Mouse (Mus musculus): ENCODE data around the gene Scaf4. TPM values are rescaled to one million over a fixed set of nuclear protein-coding genes. Genes with fewer than 3 reads are reported as not detected.
"Not testable (repeated sequence)": the region's sequence is repeated elsewhere in the genome, so short reads cannot be mapped to it uniquely, and the experiment has no call there.

Scaf4 gene
- polyA plus RNA-seq, 1 experiment from 2014 or later = 12.1 TPM

DNA sequence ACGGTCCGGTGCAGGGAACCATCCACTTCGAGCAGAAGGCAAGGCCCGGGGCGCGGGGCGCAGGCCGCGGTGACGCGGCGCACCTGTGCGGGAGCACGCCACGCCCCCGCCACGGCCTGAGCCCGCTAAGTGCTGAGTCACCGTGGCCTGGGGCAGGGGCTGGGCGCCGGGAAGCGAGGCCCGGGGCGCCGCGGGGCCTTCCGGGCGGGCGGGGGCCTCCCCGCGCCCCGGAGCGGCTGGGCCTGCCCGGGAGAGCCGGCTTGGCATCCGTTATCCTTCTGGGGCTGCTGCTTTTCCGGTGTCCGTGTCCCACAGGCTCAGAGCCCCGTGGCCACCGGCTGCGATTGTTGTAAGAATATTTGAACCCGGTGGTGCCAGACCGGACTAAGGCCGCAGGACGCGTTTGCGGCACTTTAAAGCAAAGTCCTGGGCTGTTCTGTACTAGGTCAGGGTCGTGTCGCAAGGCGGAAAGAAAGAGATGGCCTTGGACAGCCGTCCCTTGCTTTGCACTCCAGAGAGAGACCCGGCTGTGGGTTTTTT lies 63.3 kb downstream of the Scaf4 start:
- under 1% methylated on average over 30 of the region's 52 CpGs for WGBS
- peaks cover 5% of the 10 kb centered on the region for H3K4me1 ChIP-seq (ENCODE audit: insufficient read depth, low read depth, low read length)
- H3K27me3 ChIP-seq (replicated peaks; ENCODE audit: insufficient read depth, low read length) = no peaks in the 10 kb centered on the region
- no peaks in the 10 kb centered on the region for H3K9me3 ChIP-seq (ENCODE audit: low read length)
- H3K4me2 ChIP-seq (replicated peaks; ENCODE audit: low read depth, low read length) = peak overlapping the region; percentile 79
- DNase-seq (ENCODE audit: low spot score) (peak; percentile 78), ATAC-seq (peak; percentile 80)
- H3K4me3 ChIP-seq (ENCODE audit: low read depth, low read length) = peak overlapping the region; percentile 96
- H3K36me3 ChIP-seq (ENCODE audit: insufficient read depth, low read length) = peaks cover 7% of the 10 kb centered on the region; the same call in 1 of the 2 replicates
- H3K27ac ChIP-seq (ENCODE audit: low read length) = peak overlapping the region; percentile 95
- TF ChIP-seq EP300 (IDR thresholded peaks at IDR 0.05) = no peak
- TF ChIP-seq CTCF (IDR thresholded peaks at IDR 0.05) = no peak
- peak overlapping the region; percentile 96 for H3K9ac ChIP-seq (replicated peaks; ENCODE audit: low read depth)

DNA sequence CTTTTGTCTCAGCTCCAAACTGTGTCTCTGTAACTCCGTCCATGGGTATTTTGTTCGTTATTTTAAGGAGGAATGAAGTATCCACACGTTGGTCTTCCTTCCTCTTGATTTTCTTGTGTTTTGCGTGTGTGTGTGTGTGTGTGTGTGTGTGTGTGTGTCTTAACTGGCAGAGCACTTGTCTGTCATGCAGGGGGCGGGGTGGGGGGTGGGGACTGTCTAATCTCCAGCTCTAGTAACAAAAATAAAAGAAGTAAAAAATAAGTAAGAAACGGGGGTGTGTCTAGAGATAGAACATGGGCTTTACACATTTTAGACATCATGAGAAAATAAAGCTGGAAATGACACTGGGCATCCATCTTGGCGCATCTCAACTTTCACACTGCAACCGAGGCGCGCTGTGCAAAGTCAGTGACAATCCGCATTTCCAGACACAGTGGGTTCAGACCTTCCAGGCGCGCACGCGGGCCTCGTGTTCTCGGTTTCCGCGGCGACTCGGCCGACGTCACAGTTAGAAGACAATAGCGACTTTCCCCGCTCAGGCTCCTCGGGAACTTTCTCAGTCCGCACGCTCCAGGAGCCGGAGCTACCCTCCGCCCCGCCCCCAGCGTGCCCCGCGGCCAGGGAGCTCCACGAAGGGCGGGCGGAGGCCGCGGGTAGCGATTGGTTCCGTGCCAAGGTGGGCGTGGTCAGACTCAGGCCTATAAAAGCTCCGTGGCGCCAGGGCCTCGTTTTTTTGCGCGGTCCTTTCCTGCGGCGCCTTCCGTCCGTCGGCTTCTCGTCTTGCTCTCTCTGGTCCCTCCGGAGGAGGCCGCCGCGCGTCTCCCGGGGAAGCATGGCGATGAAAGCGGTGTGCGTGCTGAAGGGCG lies 64.0 kb downstream of the Scaf4 start, which contains the start of gene Sod1:
Sod1 (plus strand) TSS at position 729 of the 866 bp plus-strand sequence.
- H3K9ac ChIP-seq (replicated peaks; ENCODE audit: low read depth) = peak within 1 kb of the TSS; percentile 96
- no peaks in the 10 kb centered on the region for H3K27me3 ChIP-seq (replicated peaks; ENCODE audit: insufficient read depth, low read length)
- peak within 1 kb of the TSS; percentile 96 for H3K4me3 ChIP-seq (ENCODE audit: low read depth, low read length)
- peak within 1 kb of the TSS; percentile 95 for H3K27ac ChIP-seq (ENCODE audit: low read length)
- H3K36me3 ChIP-seq (ENCODE audit: insufficient read depth, low read length) = peaks cover 1% of the 10 kb centered on the region; the same call in 1 of the 2 replicates
- WGBS = 1% methylated on average over 60 of the region's 63 CpGs
- DNase-seq (ENCODE audit: low spot score) = peak; percentile 96
- peak; percentile 93 for ATAC-seq
- no peak for TF ChIP-seq CTCF (IDR thresholded peaks at IDR 0.05)
- peak; percentile 39 for TF ChIP-seq EP300 (IDR thresholded peaks at IDR 0.05)
- H3K9me3 ChIP-seq (ENCODE audit: low read length) = no peaks in the 10 kb centered on the region
- H3K4me2 ChIP-seq (replicated peaks; ENCODE audit: low read depth, low read length) = peak within 1 kb of the TSS; percentile 79
- H3K4me1 ChIP-seq (ENCODE audit: insufficient read depth, low read depth, low read length) = peaks cover 5% of the 10 kb centered on the region

DNA sequence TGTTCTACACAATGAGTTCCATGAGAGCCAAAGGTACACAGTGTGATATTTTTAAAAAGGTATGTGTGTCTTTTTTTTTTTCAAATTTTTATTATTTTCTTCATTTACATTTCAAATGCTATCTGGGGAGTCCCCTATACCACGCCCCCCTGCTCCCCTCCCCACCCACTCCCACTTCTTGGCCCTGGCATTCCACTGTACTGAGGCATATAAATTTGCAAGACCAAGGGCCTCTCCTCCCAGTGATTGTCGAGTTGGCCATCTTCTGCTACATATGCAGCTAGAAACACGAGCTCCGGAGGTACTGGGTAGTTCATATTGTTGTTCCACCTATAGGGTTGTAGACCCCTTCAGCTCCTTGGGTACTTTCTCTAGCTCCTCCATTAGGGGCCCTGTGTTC lies 64.9 kb downstream of the Scaf4 start:
- not testable (repeated sequence) for ATAC-seq; H3K9me3 ChIP-seq (ENCODE audit: low read length); H3K27me3 ChIP-seq (replicated peaks; ENCODE audit: insufficient read depth, low read length); H3K36me3 ChIP-seq (ENCODE audit: insufficient read depth, low read length); H3K4me3 ChIP-seq (ENCODE audit: low read depth, low read length); H3K4me2 ChIP-seq (replicated peaks; ENCODE audit: low read depth, low read length); H3K4me1 ChIP-seq (ENCODE audit: insufficient read depth, low read depth, low read length); H3K9ac ChIP-seq (replicated peaks; ENCODE audit: low read depth); DNase-seq (ENCODE audit: low spot score); H3K27ac ChIP-seq (ENCODE audit: low read length)
- WGBS = 67% methylated on average over 4 of the region's 4 CpGs

DNA sequence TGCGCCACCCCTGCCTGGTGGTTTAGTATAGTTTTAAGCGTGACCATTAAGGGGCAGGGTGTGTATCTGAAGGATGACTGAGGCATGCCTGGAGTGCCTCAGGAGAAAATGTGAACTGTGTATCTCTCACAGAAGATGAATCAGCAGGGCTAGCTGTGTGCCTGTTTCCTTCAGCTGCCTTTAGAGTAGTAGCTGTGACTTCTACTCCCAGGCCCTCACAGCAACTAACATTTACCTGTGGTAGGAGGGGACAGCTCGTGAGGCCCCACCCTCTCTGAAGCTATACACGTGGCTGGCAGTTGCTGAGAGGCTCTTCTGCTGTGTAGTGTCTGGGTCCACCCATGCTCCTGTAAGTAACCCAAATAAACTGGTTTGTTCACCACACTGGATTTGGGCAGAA lies 66.4 kb downstream of the Scaf4 start:
- 61% methylated on average over 4 of the region's 4 CpGs for WGBS
- Histone ChIP-seq H3K27me3 (replicated peaks; ENCODE audit: insufficient read depth, low read length) (no peaks in the 10 kb centered on the region), H3K4me3 (ENCODE audit: low read depth, low read length) (no peak overlapping the region), H3K4me1 (ENCODE audit: insufficient read depth, low read depth, low read length) (peaks cover 5% of the 10 kb centered on the region; the same call in 1 of the 2 replicates), H3K36me3 (ENCODE audit: insufficient read depth, low read length) (no peaks in the 10 kb centered on the region), H3K9ac (replicated peaks; ENCODE audit: low read depth) (no peak overlapping the region), H3K9me3 (ENCODE audit: low read length) (no peaks in the 10 kb centered on the region), H3K27ac (ENCODE audit: low read length) (peak overlapping the region; percentile 52; the same call in 1 of the 2 replicates), H3K4me2 (replicated peaks; ENCODE audit: low read depth, low read length) (no peak overlapping the region)
- peak; percentile 57 for DNase-seq (ENCODE audit: low spot score)
- TF ChIP-seq EP300 (IDR thresholded peaks at IDR 0.05) (no peak), CTCF (IDR thresholded peaks at IDR 0.05) (no peak)
- ATAC-seq = peak; percentile 22

DNA sequence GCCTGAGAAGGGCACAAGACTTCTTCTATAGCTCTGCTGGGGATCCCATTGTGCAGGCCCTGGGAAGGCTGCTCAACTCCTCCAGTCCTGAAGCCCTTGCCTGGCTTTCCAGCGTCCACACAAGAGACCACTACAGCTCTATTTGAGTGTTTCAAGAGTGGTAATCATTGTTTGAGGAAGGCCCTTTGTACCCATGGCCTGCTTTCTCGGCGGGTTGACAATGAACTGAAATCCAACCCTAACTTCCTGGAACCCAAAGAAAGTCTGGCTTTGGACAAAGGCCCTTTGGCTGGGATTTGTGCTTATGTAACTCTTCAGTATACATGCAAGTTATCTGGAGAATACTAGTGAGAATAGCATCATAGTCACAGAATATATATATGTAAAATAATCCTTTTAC lies 66.9 kb downstream of the Scaf4 start:
- Histone ChIP-seq H3K27me3 (replicated peaks; ENCODE audit: insufficient read depth, low read length) (no peaks in the 10 kb centered on the region), H3K4me3 (ENCODE audit: low read depth, low read length) (no peak overlapping the region), H3K9me3 (ENCODE audit: low read length) (no peaks in the 10 kb centered on the region), H3K4me2 (replicated peaks; ENCODE audit: low read depth, low read length) (no peak overlapping the region), H3K9ac (replicated peaks; ENCODE audit: low read depth) (no peak overlapping the region), H3K4me1 (ENCODE audit: insufficient read depth, low read depth, low read length) (peaks cover 3% of the 10 kb centered on the region; the same call in 1 of the 2 replicates), H3K27ac (ENCODE audit: low read length) (peak overlapping the region; percentile 66), H3K36me3 (ENCODE audit: insufficient read depth, low read length) (no peaks in the 10 kb centered on the region)
- TF ChIP-seq EP300 (IDR thresholded peaks at IDR 0.05) = no peak; the same call in 1 of the 2 replicates
- TF ChIP-seq CTCF (IDR thresholded peaks at IDR 0.05) = no peak
- peak; percentile 47 for ATAC-seq
- 18% methylated on average over 3 of the region's 3 CpGs for WGBS
- peak; percentile 87 for DNase-seq (ENCODE audit: low spot score)

DNA sequence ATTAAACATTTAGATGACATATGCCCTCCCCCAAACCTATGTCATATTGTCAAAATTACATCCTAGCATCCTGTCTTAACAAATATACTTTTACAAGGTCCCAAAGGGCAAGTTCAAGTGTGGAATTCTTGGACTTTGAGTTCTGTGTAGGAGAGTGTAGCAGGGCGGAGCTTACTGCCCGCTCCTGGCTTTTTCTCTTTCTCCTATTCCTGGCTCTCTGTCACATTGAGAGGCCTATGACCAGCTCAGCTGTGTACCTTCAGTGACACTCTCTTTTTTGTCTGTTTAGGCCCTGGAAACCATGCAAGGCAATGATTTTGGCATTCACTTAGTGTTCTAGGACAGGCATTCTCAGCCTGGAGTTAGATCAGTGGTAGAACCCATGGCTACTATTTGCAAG lies 67.9 kb downstream of the Scaf4 start:
- ATAC-seq = no peak

DNA sequence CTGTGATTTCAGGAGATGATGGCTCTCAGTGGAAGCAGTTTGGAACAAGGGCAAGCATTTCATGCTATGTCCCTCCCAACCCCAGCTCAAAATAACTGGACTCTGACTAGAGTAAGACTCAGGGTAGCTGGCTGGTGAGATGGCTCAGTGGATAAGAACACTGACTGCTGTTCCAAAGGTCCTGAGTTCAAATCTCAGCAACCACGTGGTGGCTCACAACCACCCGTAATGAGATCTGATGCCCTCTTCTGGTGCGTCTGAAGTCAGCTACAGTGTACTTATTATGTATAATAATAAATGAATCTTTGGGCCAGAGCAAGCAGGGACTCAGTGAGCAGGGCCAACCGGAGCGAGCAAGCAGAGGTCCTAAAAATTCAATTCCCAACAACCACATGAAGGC lies 68.4 kb downstream of the Scaf4 start:
- H3K9ac ChIP-seq (replicated peaks; ENCODE audit: low read depth); ATAC-seq: not testable (repeated sequence)

More for the DNA sequence above, 67.9 kb downstream of the Scaf4 start:
- TF ChIP-seq EP300 (IDR thresholded peaks at IDR 0.05) (no peak), CTCF (IDR thresholded peaks at IDR 0.05) (no peak)
- Histone ChIP-seq H3K4me1 (ENCODE audit: insufficient read depth, low read depth, low read length) (peaks cover 2% of the 10 kb centered on the region; the same call in 1 of the 2 replicates), H3K27ac (ENCODE audit: low read length) (0 out of 2 replicates have a peak overlapping the region, but pooled peaks have one; percentile 32), H3K9ac (replicated peaks; ENCODE audit: low read depth) (no peak overlapping the region), H3K27me3 (replicated peaks; ENCODE audit: insufficient read depth, low read length) (no peaks in the 10 kb centered on the region), H3K36me3 (ENCODE audit: insufficient read depth, low read length) (no peaks in the 10 kb centered on the region), H3K9me3 (ENCODE audit: low read length) (no peaks in the 10 kb centered on the region), H3K4me2 (replicated peaks; ENCODE audit: low read depth, low read length) (no peak overlapping the region), H3K4me3 (ENCODE audit: low read depth, low read length) (no peak overlapping the region)
- 49% methylated on average over 2 of the region's 2 CpGs for WGBS
- DNase-seq (ENCODE audit: low spot score) = no peak

More for the DNA sequence above, 68.4 kb downstream of the Scaf4 start:
- not testable (repeated sequence) for H3K4me3 ChIP-seq (ENCODE audit: low read depth, low read length); DNase-seq (ENCODE audit: low spot score); H3K4me1 ChIP-seq (ENCODE audit: insufficient read depth, low read depth, low read length); H3K27ac ChIP-seq (ENCODE audit: low read length); H3K4me2 ChIP-seq (replicated peaks; ENCODE audit: low read depth, low read length); H3K9me3 ChIP-seq (ENCODE audit: low read length); H3K36me3 ChIP-seq (ENCODE audit: insufficient read depth, low read length); H3K27me3 ChIP-seq (replicated peaks; ENCODE audit: insufficient read depth, low read length)
- 78% methylated on average over 5 of the region's 5 CpGs for WGBS

Measured in lung, postnatal 0 days (tissue).